Mouse (Mus musculus) CH12.LX (cell line): Measurements from ENCODE around the gene Mkrn3. TPM values are rescaled to one million over a fixed set of nuclear protein-coding genes. Genes with fewer than 3 reads are reported as not detected.

Experiments
- DNase-seq: peaks from one replicate; pipeline ENCODE4 v3.0.0-alpha.2; 2013; ENCODE audit errors: extremely low read depth
- H3K27ac ChIP-seq: 2 replicates; pipeline ENCODE4 v1.5.1; 2012; ENCODE audit warnings: low read depth, mild to moderate bottlenecking, control low read depth, moderate library complexity; ENCODE audit not compliant: insufficient read depth
- H3K27me3 ChIP-seq: replicated peaks from 2 replicates; pipeline ENCODE3; 2012; ENCODE audit warnings: inconsistent platforms
- H3K36me3 ChIP-seq, 2 experiments: replicated peaks in 1 of 2; 2 replicates each; pipeline versions ENCODE3 to v1.6.1; 2012; ENCODE audit warnings: inconsistent platforms in 1 of 2, low read length in 1 of 2, mild to moderate bottlenecking in 1 of 2, mixed read lengths in 1 of 2, moderate library complexity in 1 of 2; ENCODE audit not compliant: control insufficient read depth in 1 of 2, insufficient read depth in 1 of 2
- H3K4me1 ChIP-seq, 2 experiments: 2 replicates each; pipeline ENCODE4 v1.6.1; 2012; ENCODE audit warnings: inconsistent platforms in 1 of 2, moderate library complexity in 1 of 2; ENCODE audit not compliant: insufficient read depth in 2 of 2, control insufficient read depth in 1 of 2
- H3K4me2 ChIP-seq: 2 replicates; pipeline ENCODE4 v1.6.1; 2012; ENCODE audit warnings: low read depth, mild to moderate bottlenecking, control low read depth; ENCODE audit not compliant: poor library complexity, insufficient read depth, severe bottlenecking
- H3K4me3 ChIP-seq, 3 experiments: fragments of 150-350 bp in 1 of 3; sonication (generic) in 1 of 3; replicated peaks in 1 of 3; 2 replicates each; pipeline versions ENCODE3 to v1.5.1; 2011 to 2012; ENCODE audit warnings: low read depth in 2 of 3, low read length in 2 of 3, mild to moderate bottlenecking in 2 of 3, moderate library complexity in 2 of 3, control low read depth in 1 of 3, improper control_type of control experiment in 1 of 3, inconsistent platforms in 1 of 3, mixed read lengths in 1 of 3; ENCODE audit not compliant: poor library complexity in 1 of 3
- H3K79me2 ChIP-seq: replicated peaks from 2 replicates; pipeline ENCODE4 v1.6.1; 2012; ENCODE audit warnings: mild to moderate bottlenecking, moderate library complexity; ENCODE audit not compliant: control insufficient read depth, poor library complexity, insufficient read depth, severe bottlenecking; ENCODE audit errors: extremely low read depth
- H3K9ac ChIP-seq: 2 replicates; pipeline ENCODE4 v1.6.1; 2012; ENCODE audit warnings: low read depth, mild to moderate bottlenecking, control low read depth, moderate library complexity; ENCODE audit not compliant: insufficient read depth
- H3K9me3 ChIP-seq: replicated peaks from 2 replicates; pipeline ENCODE3; 2012; ENCODE audit warnings: low read length, inconsistent platforms, mixed read lengths
- CHD2 ChIP-seq: IDR thresholded peaks from 2 replicates; pipeline ENCODE4 v1.6.1; 2011; ENCODE audit warnings: low read length, improper control_type of control experiment
- CTCF ChIP-seq, 2 experiments: IDR thresholded peaks in 1 of 2; conservative IDR thresholded peaks in 1 of 2; 2 replicates each; pipeline ENCODE4 v1.5.1; 2011 to 2012; ENCODE audit warnings: low read depth in 2 of 2, low read length in 2 of 2, improper control_type of control experiment in 1 of 2, inconsistent platforms in 1 of 2, mild to moderate bottlenecking in 1 of 2, moderate library complexity in 1 of 2
- ELF1 ChIP-seq: IDR thresholded peaks from 2 replicates; pipeline ENCODE4 v1.6.1; 2014; ENCODE audit warnings: low read depth, mild to moderate bottlenecking, inconsistent platforms, low read length, improper control_type of control experiment
- MAFK ChIP-seq: IDR thresholded peaks from 2 replicates; pipeline ENCODE4 v1.6.1; 2011; ENCODE audit warnings: low read length, improper control_type of control experiment; ENCODE audit not compliant: insufficient replicate concordance
- MEF2A ChIP-seq: IDR thresholded peaks from 2 replicates; pipeline ENCODE4 v1.6.1; 2014; ENCODE audit warnings: low read depth, mild to moderate bottlenecking, inconsistent platforms, low read length, improper control_type of control experiment, borderline replicate concordance
- MXI1 ChIP-seq: IDR thresholded peaks from 2 replicates; pipeline ENCODE4 v1.6.1; 2011; ENCODE audit warnings: mild to moderate bottlenecking, low read depth, low read length, improper control_type of control experiment
- NRF1 ChIP-seq: IDR thresholded peaks from 2 replicates; pipeline ENCODE4 v1.6.1; 2014; ENCODE audit warnings: low read depth, mild to moderate bottlenecking, inconsistent platforms, low read length, improper control_type of control experiment, moderate library complexity
- PAX5 ChIP-seq: IDR thresholded peaks from 2 replicates; pipeline ENCODE4 v1.6.1; 2012; ENCODE audit warnings: low read length, inconsistent platforms, mixed read lengths
- RAD21 ChIP-seq: IDR thresholded peaks from 2 replicates; pipeline ENCODE4 v1.6.1; 2011; ENCODE audit warnings: low read depth, mild to moderate bottlenecking, low read length, improper control_type of control experiment, moderate library complexity
- SMC3 ChIP-seq: IDR thresholded peaks from 2 replicates; pipeline ENCODE4 v1.6.1; 2011; ENCODE audit warnings: low read depth, low read length, improper control_type of control experiment
- TCF12 ChIP-seq: IDR thresholded peaks from 2 replicates; pipeline ENCODE4 v1.6.1; 2014; ENCODE audit warnings: low read depth, mild to moderate bottlenecking, inconsistent platforms, low read length, improper control_type of control experiment
- UBTF ChIP-seq: IDR thresholded peaks from 2 replicates; pipeline ENCODE4 v1.6.1; 2012; ENCODE audit warnings: low read depth, mild to moderate bottlenecking, inconsistent platforms, low read length, improper control_type of control experiment, moderate library complexity
- ZC3H11A ChIP-seq: IDR thresholded peaks from 2 replicates; pipeline ENCODE4 v1.6.1; 2012; ENCODE audit warnings: low read depth, mild to moderate bottlenecking, inconsistent platforms, low read length, improper control_type of control experiment
- dilution Hi-C: fragments of 300-500 bp; cut with MboI; formaldehyde crosslinking; loops from 2 replicates; pipeline ENCODE4 v1.14.3; 2020; ENCODE audit warnings: low sequenced_read_pairs; ENCODE audit not compliant: extremely low pct_unique_long_range_greater_than_20kb, extremely low pct_ligation_motif_present
- in situ Hi-C: fragments of 300-500 bp; cut with MboI; formaldehyde crosslinking; loops from 3 replicates; pipeline ENCODE4 v1.14.3; 2019; ENCODE audit warnings: low sequenced_read_pairs, low pct_ligation_motif_present, low pct_unique_long_range_greater_than_20kb, mixed read lengths
- polyA plus RNA-seq: library from polyadenylated mRNA; unstranded; fragments of >175 nt; gene quantifications from 2 replicates; pipeline ENCODE4 v1.2.1, GENCODE M21; 2012; ENCODE audit warnings: low read depth; ENCODE audit not compliant: insufficient read length
- total RNA-seq, 2 experiments: library from RNA; depleted of rRNA; stranded (reverse); fragments of 300-350 nt in 1 of 2; fragments of >200 nt in 1 of 2; gene quantifications; 2 replicates each; pipeline ENCODE4 v1.2.3; 2012 to 2014

Mkrn3 gene
- total and polyA plus RNA-seq, 3 experiments = 0.11 TPM; not detected in 2

GRCm38 (mm10) chr7:62382391-62382790 is 37.5 kb downstream of the Mkrn3 start:
- no peak for DNase-seq
- dilution Hi-C loops = no loop called here
- no peaks in the 10 kb centered on the region for H3K4me1 ChIP-seq
- H3K9ac ChIP-seq = no peak overlapping the region
- in situ Hi-C loops = loop anchor here (25.0 kb wide), 1 partner anchor 145 kb away; no protein-coding TSS in a partner anchor
- peak; percentile 18 for TF ChIP-seq SMC3
- TF ChIP-seq ELF1 = no peak
- TF ChIP-seq CTCF (conservative IDR thresholded peaks at IDR 0.05 in 1 of 2, IDR thresholded peaks at IDR 0.05 in 1 of 2; ENCODE audit: low read depth in 2 of 2, low read length in 2 of 2) = peak in 1 of 2 experiments; percentile 40; a peak in 2 of 4 replicates
- TF ChIP-seq RAD21 = peak; percentile 49
- no peak overlapping the region for H3K4me2 ChIP-seq
- H3K27me3 ChIP-seq = no peaks in the 10 kb centered on the region
- peaks cover 58% of the 10 kb centered on the region for H3K9me3 ChIP-seq
- no peak overlapping the region for H3K27ac ChIP-seq
- no peaks in the 10 kb centered on the region for H3K36me3 ChIP-seq
- H3K4me3 ChIP-seq = no peak overlapping the region
- no peaks in the 10 kb centered on the region for H3K79me2 ChIP-seq

GRCm38 (mm10) chr7:62378529-62378928 is 41.4 kb downstream of the Mkrn3 start:
- Histone ChIP-seq H3K79me2 (no peaks in the 10 kb centered on the region), H3K36me3 (no peaks in the 10 kb centered on the region), H3K9ac (no peak overlapping the region), H3K4me2 (no peak overlapping the region), H3K4me3 (peak overlapping the region in 1 of 3 experiments; percentile 4), H3K27ac (no peak overlapping the region), H3K27me3 (no peaks in the 10 kb centered on the region), H3K9me3 (peaks cover 70% of the 10 kb centered on the region), H3K4me1 (no peaks in the 10 kb centered on the region)
- no peak for DNase-seq
- in situ Hi-C loops (loop anchor here (25.0 kb wide), 1 partner anchor 141 kb away; no protein-coding TSS in a partner anchor), dilution Hi-C loops (no loop called here)
- no peak for TF ChIP-seq UBTF
- no peak for TF ChIP-seq MAFK
- TF ChIP-seq ZC3H11A = no peak
- no peak for TF ChIP-seq MEF2A
- no peak for TF ChIP-seq TCF12
- TF ChIP-seq PAX5 = no peak
- TF ChIP-seq CHD2 = no peak
- TF ChIP-seq MXI1 = no peak

- dilution Hi-C loops = no loop called here
- DNase-seq = no peak
- Histone ChIP-seq H3K27me3 (no peaks in the 10 kb centered on the region), H3K79me2 (no peaks in the 10 kb centered on the region), H3K9ac (no peak overlapping the region)
- no peak for TF ChIP-seq NRF1
- TF ChIP-seq, all 38 proteins: peak for 0
- H3K27ac ChIP-seq = no peak overlapping the region
- no peak overlapping the region for H3K4me2 ChIP-seq
- in situ Hi-C loops = loop anchor here (25.0 kb wide), 1 partner anchor 140 kb away; no protein-coding TSS in a partner anchor
- no peak overlapping the region for H3K4me3 ChIP-seq
- peaks cover 65% of the 10 kb centered on the region for H3K9me3 ChIP-seq
- no peaks in the 10 kb centered on the region for H3K36me3 ChIP-seq
- H3K4me1 ChIP-seq = no peaks in the 10 kb centered on the region
Measured at GRCm38 (mm10) chr7:62377313-62377712, 42.6 kb downstream of the Mkrn3 start.
